Mouse (Mus musculus) CH12.LX (cell line): Measurements from ENCODE around the gene Osbpl11. TPM values are rescaled to one million over a fixed set of nuclear protein-coding genes. Genes with fewer than 3 reads are reported as not detected.

ENCODE experiments used
- DNase-seq: peaks from one replicate; pipeline ENCODE4 v3.0.0-alpha.2; 2013; ENCODE audit errors: extremely low read depth
- H3K27ac ChIP-seq: 2 replicates; pipeline ENCODE4 v1.5.1; 2012; ENCODE audit warnings: low read depth, mild to moderate bottlenecking, control low read depth, moderate library complexity; ENCODE audit not compliant: insufficient read depth
- H3K27me3 ChIP-seq: replicated peaks from 2 replicates; pipeline ENCODE3; 2012; ENCODE audit warnings: inconsistent platforms
- H3K36me3 ChIP-seq, 2 experiments: replicated peaks in 1 of 2; 2 replicates each; pipeline versions ENCODE3 to v1.6.1; 2012; ENCODE audit warnings: inconsistent platforms in 1 of 2, low read length in 1 of 2, mild to moderate bottlenecking in 1 of 2, mixed read lengths in 1 of 2, moderate library complexity in 1 of 2; ENCODE audit not compliant: control insufficient read depth in 1 of 2, insufficient read depth in 1 of 2
- H3K4me1 ChIP-seq, 2 experiments: 2 replicates each; pipeline ENCODE4 v1.6.1; 2012; ENCODE audit warnings: inconsistent platforms in 1 of 2, moderate library complexity in 1 of 2; ENCODE audit not compliant: insufficient read depth in 2 of 2, control insufficient read depth in 1 of 2
- H3K4me2 ChIP-seq: 2 replicates; pipeline ENCODE4 v1.6.1; 2012; ENCODE audit warnings: low read depth, mild to moderate bottlenecking, control low read depth; ENCODE audit not compliant: poor library complexity, insufficient read depth, severe bottlenecking
- H3K4me3 ChIP-seq, 3 experiments: fragments of 150-350 bp in 1 of 3; sonication (generic) in 1 of 3; replicated peaks in 1 of 3; 2 replicates each; pipeline versions ENCODE3 to v1.5.1; 2011 to 2012; ENCODE audit warnings: low read depth in 2 of 3, low read length in 2 of 3, mild to moderate bottlenecking in 2 of 3, moderate library complexity in 2 of 3, control low read depth in 1 of 3, improper control_type of control experiment in 1 of 3, inconsistent platforms in 1 of 3, mixed read lengths in 1 of 3; ENCODE audit not compliant: poor library complexity in 1 of 3
- H3K79me2 ChIP-seq: replicated peaks from 2 replicates; pipeline ENCODE4 v1.6.1; 2012; ENCODE audit warnings: mild to moderate bottlenecking, moderate library complexity; ENCODE audit not compliant: control insufficient read depth, poor library complexity, insufficient read depth, severe bottlenecking; ENCODE audit errors: extremely low read depth
- H3K9ac ChIP-seq: 2 replicates; pipeline ENCODE4 v1.6.1; 2012; ENCODE audit warnings: low read depth, mild to moderate bottlenecking, control low read depth, moderate library complexity; ENCODE audit not compliant: insufficient read depth
- H3K9me3 ChIP-seq: replicated peaks from 2 replicates; pipeline ENCODE3; 2012; ENCODE audit warnings: low read length, inconsistent platforms, mixed read lengths
- BHLHE40 ChIP-seq: IDR thresholded peaks from 2 replicates; pipeline ENCODE4 v1.6.1; 2011; ENCODE audit warnings: mild to moderate bottlenecking, low read depth, low read length, improper control_type of control experiment
- CHD1 ChIP-seq: IDR thresholded peaks from 2 replicates; pipeline ENCODE4 v1.6.1; 2012; ENCODE audit warnings: low read depth, low read length, improper control_type of control experiment, inconsistent platforms
- CHD2 ChIP-seq: IDR thresholded peaks from 2 replicates; pipeline ENCODE4 v1.6.1; 2011; ENCODE audit warnings: low read length, improper control_type of control experiment
- CTCF ChIP-seq, 2 experiments: IDR thresholded peaks in 1 of 2; conservative IDR thresholded peaks in 1 of 2; 2 replicates each; pipeline ENCODE4 v1.5.1; 2011 to 2012; ENCODE audit warnings: low read depth in 2 of 2, low read length in 2 of 2, improper control_type of control experiment in 1 of 2, inconsistent platforms in 1 of 2, mild to moderate bottlenecking in 1 of 2, moderate library complexity in 1 of 2
- E2F4 ChIP-seq: IDR thresholded peaks from 2 replicates; pipeline ENCODE4 v1.6.1; 2011; ENCODE audit warnings: low read depth, low read length, improper control_type of control experiment; ENCODE audit not compliant: insufficient replicate concordance
- ELF1 ChIP-seq: IDR thresholded peaks from 2 replicates; pipeline ENCODE4 v1.6.1; 2014; ENCODE audit warnings: low read depth, mild to moderate bottlenecking, inconsistent platforms, low read length, improper control_type of control experiment
- ETS1 ChIP-seq: conservative IDR thresholded peaks from 2 replicates; pipeline ENCODE4 v1.6.1; 2012; ENCODE audit warnings: low read depth, mild to moderate bottlenecking, inconsistent platforms, low read length, improper control_type of control experiment, moderate library complexity
- HCFC1 ChIP-seq: IDR thresholded peaks from 2 replicates; pipeline ENCODE4 v1.6.1; 2012; ENCODE audit warnings: low read depth, mild to moderate bottlenecking, inconsistent platforms, low read length, improper control_type of control experiment
- IRF4 ChIP-seq: IDR thresholded peaks from 2 replicates; pipeline ENCODE4 v1.6.1; 2014; ENCODE audit warnings: low read depth, mild to moderate bottlenecking, inconsistent platforms, low read length, improper control_type of control experiment
- JUN ChIP-seq: IDR thresholded peaks from 2 replicates; pipeline ENCODE4 v1.6.1; 2011; ENCODE audit warnings: low read depth, mild to moderate bottlenecking, low read length, improper control_type of control experiment, moderate library complexity; ENCODE audit not compliant: insufficient read depth
- MAFK ChIP-seq: IDR thresholded peaks from 2 replicates; pipeline ENCODE4 v1.6.1; 2011; ENCODE audit warnings: low read length, improper control_type of control experiment; ENCODE audit not compliant: insufficient replicate concordance
- MAX ChIP-seq: IDR thresholded peaks from 2 replicates; pipeline ENCODE4 v1.6.1; 2011; ENCODE audit warnings: low read length, improper control_type of control experiment
- MAZ ChIP-seq: IDR thresholded peaks from 2 replicates; pipeline ENCODE4 v1.6.1; 2012; ENCODE audit warnings: low read depth, mild to moderate bottlenecking, inconsistent platforms, low read length, improper control_type of control experiment, moderate library complexity
- MEF2A ChIP-seq: IDR thresholded peaks from 2 replicates; pipeline ENCODE4 v1.6.1; 2014; ENCODE audit warnings: low read depth, mild to moderate bottlenecking, inconsistent platforms, low read length, improper control_type of control experiment, borderline replicate concordance
- MYC ChIP-seq: IDR thresholded peaks from 2 replicates; pipeline ENCODE4 v1.6.1; 2011; ENCODE audit warnings: low read depth, mild to moderate bottlenecking, improper control_type of control experiment, low read length
- NELFE ChIP-seq: IDR thresholded peaks from 2 replicates; pipeline ENCODE4 v1.6.1; 2011; ENCODE audit warnings: low read depth, low read length, improper control_type of control experiment
- PAX5 ChIP-seq: IDR thresholded peaks from 2 replicates; pipeline ENCODE4 v1.6.1; 2012; ENCODE audit warnings: low read length, inconsistent platforms, mixed read lengths
- POLR2A ChIP-seq: IDR thresholded peaks from 2 replicates; pipeline ENCODE4 v1.6.1; 2011; ENCODE audit warnings: low read depth, mild to moderate bottlenecking, improper control_type of control experiment, low read length
- POLR2AphosphoS2 ChIP-seq: IDR thresholded peaks from 2 replicates; pipeline ENCODE4 v1.6.1; 2011; ENCODE audit warnings: low read depth, low read length, improper control_type of control experiment
- SMC3 ChIP-seq: IDR thresholded peaks from 2 replicates; pipeline ENCODE4 v1.6.1; 2011; ENCODE audit warnings: low read depth, low read length, improper control_type of control experiment
- USF1 ChIP-seq: IDR thresholded peaks from 2 replicates; pipeline ENCODE4 v1.6.1; 2014; ENCODE audit warnings: low read depth, mild to moderate bottlenecking, inconsistent platforms, low read length, improper control_type of control experiment
- USF2 ChIP-seq: conservative IDR thresholded peaks from 2 replicates; pipeline ENCODE4 v1.6.1; 2011; ENCODE audit warnings: low read depth, low read length, improper control_type of control experiment
- ZC3H11A ChIP-seq: IDR thresholded peaks from 2 replicates; pipeline ENCODE4 v1.6.1; 2012; ENCODE audit warnings: low read depth, mild to moderate bottlenecking, inconsistent platforms, low read length, improper control_type of control experiment
- ZKSCAN1 ChIP-seq: IDR thresholded peaks from 2 replicates; pipeline ENCODE4 v1.6.1; 2012; ENCODE audit warnings: low read depth, inconsistent platforms, low read length, improper control_type of control experiment, borderline replicate concordance
- ZMIZ1 ChIP-seq: IDR thresholded peaks from 2 replicates; pipeline ENCODE4 v1.6.1; 2012; ENCODE audit warnings: low read depth, mild to moderate bottlenecking, inconsistent platforms, low read length, improper control_type of control experiment
- dilution Hi-C: fragments of 300-500 bp; cut with MboI; formaldehyde crosslinking; loops from 2 replicates; pipeline ENCODE4 v1.14.3; 2020; ENCODE audit warnings: low sequenced_read_pairs; ENCODE audit not compliant: extremely low pct_unique_long_range_greater_than_20kb, extremely low pct_ligation_motif_present
- in situ Hi-C: fragments of 300-500 bp; cut with MboI; formaldehyde crosslinking; loops from 3 replicates; pipeline ENCODE4 v1.14.3; 2019; ENCODE audit warnings: low sequenced_read_pairs, low pct_ligation_motif_present, low pct_unique_long_range_greater_than_20kb, mixed read lengths
- polyA plus RNA-seq: library from polyadenylated mRNA; unstranded; fragments of >175 nt; gene quantifications from 2 replicates; pipeline ENCODE4 v1.2.1, GENCODE M21; 2012; ENCODE audit warnings: low read depth; ENCODE audit not compliant: insufficient read length
- total RNA-seq, 2 experiments: library from RNA; depleted of rRNA; stranded (reverse); fragments of 300-350 nt in 1 of 2; fragments of >200 nt in 1 of 2; gene quantifications; 2 replicates each; pipeline ENCODE4 v1.2.3; 2012 to 2014

Osbpl11 gene
- total and polyA plus RNA-seq, 3 experiments = 10.8 to 12.9 (median 11.4) TPM

GRCm38 (mm10) chr16:33283079-33283478 lies 98.2 kb downstream of the Osbpl11 start:
- in situ Hi-C loops (no loop called here), dilution Hi-C loops (no loop called here)
- no peak for DNase-seq

GRCm38 (mm10) chr16:33288536-33288935 lies 103.7 kb downstream of the Osbpl11 start:
- Histone ChIP-seq H3K36me3 (peaks cover 68 to 93% of the 10 kb centered on the region in 2 experiments), H3K4me1 (no peaks in the 10 kb centered on the region), H3K79me2 (no peaks in the 10 kb centered on the region), H3K4me3 (no peak overlapping the region), H3K27ac (no peak overlapping the region), H3K9me3 (peaks cover 11% of the 10 kb centered on the region), H3K9ac (no peak overlapping the region), H3K4me2 (no peak overlapping the region)
- in situ Hi-C loops = no loop called here
- dilution Hi-C loops = no loop called here
- TF ChIP-seq BHLHE40 (no peak), CTCF (conservative IDR thresholded peaks at IDR 0.05 in 1 of 2, IDR thresholded peaks at IDR 0.05 in 1 of 2; ENCODE audit: low read depth in 2 of 2, low read length in 2 of 2) (no peak), CHD2 (no peak), ZC3H11A (no peak), ZKSCAN1 (no peak), USF2 (no peak), MAFK (no peak), NELFE (no peak), POLR2AphosphoS2 (no peak), ELF1 (no peak), E2F4 (no peak), MYC (no peak), ETS1 (no peak), MAZ (no peak), ZMIZ1 (no peak), SMC3 (no peak), IRF4 (no peak), HCFC1 (no peak), JUN (no peak), POLR2A (no peak)
- TF ChIP-seq, all 38 proteins: peak for 0
- no peak for DNase-seq
- H3K27me3 ChIP-seq = no peaks in the 10 kb centered on the region

More at GRCm38 (mm10) chr16:33283079-33283478, 98.2 kb downstream of the Osbpl11 start:
- H3K27me3 ChIP-seq = no peaks in the 10 kb centered on the region
- TF ChIP-seq POLR2A = no peak
- no peak for TF ChIP-seq POLR2AphosphoS2
- TF ChIP-seq USF1 = no peak
- TF ChIP-seq CHD2 = no peak
- no peak for TF ChIP-seq PAX5
- TF ChIP-seq SMC3 = no peak
- no peak for TF ChIP-seq CHD1
- no peak for TF ChIP-seq ELF1
- no peak for TF ChIP-seq MEF2A
- no peak for TF ChIP-seq USF2
- no peak for TF ChIP-seq MAX
- H3K79me2 ChIP-seq = 0 out of 2 replicates have a peak, but pooled peaks cover 2% of the 10 kb centered on the region
- H3K9me3 ChIP-seq = no peaks in the 10 kb centered on the region
- no peak overlapping the region for H3K27ac ChIP-seq
- H3K36me3 ChIP-seq = peaks cover 65 to 89% of the 10 kb centered on the region in 2 experiments
- H3K4me1 ChIP-seq = peaks cover 2 to 22% of the 10 kb centered on the region in 2 experiments; a peak in 3 of 4 replicates
- H3K4me3 ChIP-seq = no peak overlapping the region
- no peak overlapping the region for H3K9ac ChIP-seq
- no peak overlapping the region for H3K4me2 ChIP-seq
